Mouse (Mus musculus) thymus, postnatal 14 days (tissue): ENCODE results near the gene Csrp3.

ENCODE experiments used
- DNase-seq: peaks from one replicate; pipeline ENCODE4 v3.0.0; 2021

Gene Csrp3

DNA sequence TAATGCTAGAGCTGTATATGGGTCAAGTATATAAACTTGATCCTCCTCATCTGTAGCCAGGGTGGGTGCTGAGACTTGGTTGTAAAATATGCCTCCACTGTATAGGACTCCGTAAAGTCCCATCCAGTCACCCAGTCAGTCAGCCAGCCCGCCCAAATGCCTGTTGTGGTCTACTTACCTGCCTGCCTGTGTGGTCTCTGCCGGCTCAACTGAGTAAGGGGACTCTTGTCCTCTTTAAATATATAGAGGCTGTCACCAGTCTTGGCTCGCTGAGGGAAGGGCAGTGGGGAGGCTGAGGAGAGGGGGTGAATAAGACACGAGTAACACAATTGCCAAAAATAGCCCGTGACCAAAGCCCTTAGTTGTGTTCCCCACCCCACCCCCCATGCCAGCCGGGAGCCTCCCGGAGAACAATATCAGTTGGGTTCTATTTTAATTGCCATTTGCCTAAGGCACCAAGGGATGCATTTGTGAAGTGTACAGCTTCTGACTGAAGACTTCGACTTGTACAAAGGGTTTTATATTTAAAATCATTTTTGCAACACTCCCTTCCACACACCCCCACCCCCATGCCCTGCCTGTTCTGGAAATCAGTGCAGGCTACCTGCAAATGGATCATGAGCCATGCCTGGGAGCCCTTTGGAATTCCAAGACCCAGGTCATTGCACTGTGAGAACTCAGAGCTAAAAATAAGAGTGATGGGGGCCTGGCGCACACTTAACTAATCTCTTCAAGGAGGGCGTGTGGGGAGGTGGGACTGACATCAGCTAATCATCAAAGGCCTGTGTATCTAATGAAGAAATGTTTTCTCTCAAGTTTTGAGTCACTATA, at the start of gene Csrp3:
Gene Csrp3 (minus strand): TSS at position 214 of the 831 bp plus-strand sequence.
- DNase-seq = no peak

DNA sequence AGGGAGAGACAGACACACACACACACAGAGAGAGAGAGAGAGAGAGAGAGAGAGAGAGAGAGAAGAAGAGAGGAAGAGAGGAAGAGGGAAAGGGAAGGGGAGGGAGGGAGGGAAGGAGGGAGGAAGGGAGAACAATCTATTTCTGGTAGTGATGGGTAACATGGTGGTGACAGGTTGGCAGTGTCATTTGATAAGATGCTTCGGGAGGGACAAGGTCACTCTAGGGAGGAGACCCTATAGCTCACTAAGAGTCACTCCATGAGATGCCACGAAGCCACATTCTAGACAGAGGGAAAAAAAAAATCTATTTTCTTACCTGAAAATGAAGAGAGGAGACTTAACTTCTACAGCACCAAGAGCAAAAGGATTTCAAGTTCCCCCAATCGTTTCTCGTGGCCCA, 48.2 kb upstream of the Csrp3 start:
- DNase-seq = no peak

DNA sequence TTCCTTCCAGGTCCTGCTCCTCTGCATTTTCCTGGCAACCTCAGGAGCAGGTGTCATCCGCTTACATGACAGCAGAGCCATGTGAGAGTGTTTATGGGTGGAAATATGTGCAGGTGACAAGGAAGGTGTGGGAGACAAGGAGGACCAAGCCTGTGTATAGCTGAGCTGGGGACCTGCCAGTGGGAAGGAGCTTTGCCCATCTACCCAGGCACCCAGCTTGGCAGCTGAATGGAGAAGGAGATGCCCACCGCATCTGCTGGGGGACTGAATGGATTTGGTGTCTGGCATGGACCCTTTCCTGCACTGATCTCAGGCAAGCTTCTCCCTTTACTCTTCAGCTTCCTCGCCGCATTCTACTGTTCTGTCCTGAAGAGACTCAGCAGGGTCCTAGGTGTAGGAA, 47.6 kb upstream of the Csrp3 start:
- no peak for DNase-seq

DNA sequence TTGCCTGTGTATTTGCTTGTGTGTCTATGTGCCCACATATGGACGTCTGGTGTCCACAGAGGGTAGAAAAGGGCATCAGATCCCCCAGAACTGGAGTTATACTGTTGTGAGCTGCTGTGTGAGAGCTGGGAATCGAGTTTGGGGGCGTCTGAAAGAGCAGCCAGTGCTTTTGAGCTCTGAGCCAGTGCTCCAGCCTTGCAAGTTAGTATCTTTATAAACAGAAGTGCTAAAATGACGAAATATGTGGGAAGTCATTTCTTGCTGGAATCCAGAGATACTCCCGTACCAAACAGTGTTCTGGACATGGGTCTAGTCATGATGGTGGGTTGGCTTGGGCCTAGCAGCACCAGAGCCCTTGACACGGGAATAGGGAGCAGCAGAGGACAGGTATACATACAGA, 46.9 kb upstream of the Csrp3 start:
- DNase-seq = no peak

DNA sequence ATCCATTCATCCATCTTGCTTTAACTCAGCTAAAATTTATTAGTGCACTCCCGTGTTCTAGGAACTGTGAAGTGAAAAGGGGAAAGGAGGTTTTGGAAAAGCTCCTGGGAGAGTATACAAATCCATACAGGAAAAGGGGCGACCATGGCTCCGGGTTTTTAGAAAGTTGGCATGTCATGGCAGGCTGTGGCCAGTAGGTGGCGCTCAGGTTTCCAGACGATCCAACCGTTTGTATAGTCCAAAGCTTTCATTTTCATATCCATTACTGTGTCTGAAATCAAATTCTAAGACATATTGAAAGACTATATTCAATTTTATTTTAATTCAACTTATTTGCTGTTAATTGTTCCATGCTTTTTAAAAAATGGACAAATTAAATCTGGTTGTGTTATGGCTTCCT, 46.3 kb upstream of the Csrp3 start:
- peak; percentile 65 for DNase-seq

DNA sequence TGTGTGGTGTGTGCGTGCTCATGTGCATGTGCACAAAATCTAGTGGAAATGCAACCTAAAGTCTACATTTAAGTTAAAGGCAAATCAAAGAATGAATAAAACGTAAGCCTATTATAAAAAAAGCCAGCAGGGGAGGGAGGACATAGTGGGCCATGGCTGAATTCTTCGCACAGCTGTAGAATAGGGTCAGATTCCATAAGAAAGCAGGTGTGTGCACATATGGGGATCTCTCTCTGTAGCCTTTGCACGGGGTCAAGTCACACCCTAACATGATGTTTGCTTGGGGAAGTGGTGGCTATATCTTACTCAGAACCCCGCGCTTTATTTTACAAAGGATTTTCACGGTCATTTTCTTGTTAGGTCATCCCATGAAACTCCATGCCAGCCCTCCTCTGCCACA, 45.3 kb upstream of the Csrp3 start:
- DNase-seq = no peak

DNA sequence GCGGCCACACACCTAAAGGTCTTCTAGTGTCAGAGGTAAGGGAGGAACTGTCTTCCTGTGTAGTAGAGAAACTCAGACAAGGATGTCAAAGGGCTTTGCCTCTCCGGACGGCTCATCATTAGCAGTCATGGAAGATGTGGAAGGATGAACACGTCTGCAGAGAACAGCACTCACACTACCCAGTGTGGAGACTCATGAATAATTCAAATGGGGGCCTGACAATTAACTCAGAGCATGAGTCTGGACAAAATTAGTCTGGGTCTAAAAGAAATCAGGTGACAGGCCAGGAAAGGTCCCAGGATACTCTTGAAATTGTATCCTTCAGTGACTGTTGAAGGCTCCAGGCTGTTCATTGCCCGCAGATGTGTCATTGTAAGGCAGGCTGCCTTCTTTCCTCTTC, 43.2 kb upstream of the Csrp3 start:
- DNase-seq = no peak

DNA sequence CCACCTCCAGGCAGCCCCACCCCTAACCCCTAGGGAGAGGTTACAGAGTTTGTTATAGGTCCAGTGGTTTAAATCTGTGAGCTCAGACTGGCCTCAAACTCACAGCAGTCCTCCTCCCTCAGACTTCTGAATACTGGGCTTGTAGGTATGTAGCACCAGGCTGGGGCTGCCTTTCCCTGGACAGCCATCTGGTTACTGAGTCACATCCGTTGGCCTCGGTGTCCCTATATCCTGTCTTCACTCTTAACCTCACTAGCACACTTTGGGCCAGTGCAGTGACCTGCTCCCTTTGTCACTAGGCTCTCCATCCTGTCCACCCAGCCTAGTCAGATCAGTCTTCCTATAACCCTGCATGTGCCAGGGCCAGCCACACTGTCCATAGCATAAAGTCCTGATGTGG, 40.9 kb upstream of the Csrp3 start:
- no peak for DNase-seq

DNA sequence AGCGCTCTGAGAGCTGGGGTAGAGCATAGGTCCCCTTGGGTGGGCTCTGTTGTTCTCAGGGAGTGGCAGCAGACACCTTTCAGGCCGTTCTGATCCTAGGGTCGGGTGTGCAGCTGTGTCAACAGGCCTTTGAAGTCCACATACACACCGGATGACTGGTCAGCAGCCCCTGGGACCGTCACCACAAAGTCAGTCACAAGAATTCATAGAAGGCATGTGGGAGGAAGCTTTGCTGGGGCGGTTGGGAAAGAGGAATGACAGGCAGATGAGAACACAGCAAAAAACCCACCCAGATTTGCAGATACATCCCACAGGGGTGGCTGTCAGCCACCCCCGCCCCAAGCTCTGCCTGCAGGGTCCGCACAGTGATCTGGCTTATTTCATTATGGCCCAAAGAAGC, 40.1 kb upstream of the Csrp3 start:
- DNase-seq = no peak

DNA sequence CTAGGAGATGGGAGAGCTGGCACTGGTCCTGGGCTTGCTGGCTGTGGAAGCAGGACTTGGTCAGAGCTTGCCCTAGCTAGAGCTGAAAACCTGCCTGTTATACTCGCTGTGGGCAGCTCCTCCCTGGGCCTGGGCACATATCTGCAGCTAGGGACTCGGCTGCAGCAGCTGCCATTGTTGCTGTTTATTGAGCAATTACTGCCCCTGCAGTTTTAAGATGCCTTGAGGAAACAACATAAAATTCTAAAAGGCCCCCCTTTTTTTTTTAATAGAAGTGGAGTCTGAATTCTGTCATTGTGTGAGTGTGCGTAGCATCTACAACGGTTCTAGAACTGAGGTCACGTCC, 36.4 kb upstream of the Csrp3 start:
- no peak for DNase-seq

DNA sequence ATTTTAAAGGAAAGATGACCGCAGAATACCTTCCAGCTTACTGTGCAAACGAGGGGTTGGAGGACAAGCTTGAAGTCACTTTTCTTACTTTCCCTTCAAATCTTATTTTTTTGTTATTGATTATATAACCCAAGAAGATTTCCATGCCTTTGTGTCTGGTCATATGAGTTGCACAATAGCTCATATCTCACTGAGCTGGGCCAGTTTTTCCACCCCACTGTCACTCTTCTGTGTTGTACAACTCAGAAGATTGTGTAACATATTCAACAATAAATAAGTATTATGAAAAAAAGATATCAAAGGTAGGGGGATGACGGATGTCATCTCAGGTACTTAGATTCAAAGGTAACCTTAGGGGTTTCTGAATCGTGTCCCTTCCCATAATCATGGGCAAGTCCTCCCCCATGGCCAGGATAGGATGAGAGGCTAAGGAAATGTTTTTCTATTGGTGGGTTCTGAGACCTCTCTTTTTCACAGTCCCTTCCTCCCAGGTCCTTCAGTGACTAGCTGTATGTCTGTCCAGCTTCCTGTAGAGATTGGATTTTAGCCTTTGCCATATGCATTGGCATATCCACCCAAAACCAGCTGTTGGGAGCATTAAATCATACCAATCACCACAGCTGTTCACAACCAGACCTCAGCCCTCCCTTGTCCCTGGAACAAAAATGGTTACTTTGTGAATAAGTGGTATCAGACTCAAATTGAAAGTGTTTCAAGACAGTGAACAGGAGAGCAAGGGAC, 35.9 kb upstream of the Csrp3 start:
- DNase-seq = no peak

DNA sequence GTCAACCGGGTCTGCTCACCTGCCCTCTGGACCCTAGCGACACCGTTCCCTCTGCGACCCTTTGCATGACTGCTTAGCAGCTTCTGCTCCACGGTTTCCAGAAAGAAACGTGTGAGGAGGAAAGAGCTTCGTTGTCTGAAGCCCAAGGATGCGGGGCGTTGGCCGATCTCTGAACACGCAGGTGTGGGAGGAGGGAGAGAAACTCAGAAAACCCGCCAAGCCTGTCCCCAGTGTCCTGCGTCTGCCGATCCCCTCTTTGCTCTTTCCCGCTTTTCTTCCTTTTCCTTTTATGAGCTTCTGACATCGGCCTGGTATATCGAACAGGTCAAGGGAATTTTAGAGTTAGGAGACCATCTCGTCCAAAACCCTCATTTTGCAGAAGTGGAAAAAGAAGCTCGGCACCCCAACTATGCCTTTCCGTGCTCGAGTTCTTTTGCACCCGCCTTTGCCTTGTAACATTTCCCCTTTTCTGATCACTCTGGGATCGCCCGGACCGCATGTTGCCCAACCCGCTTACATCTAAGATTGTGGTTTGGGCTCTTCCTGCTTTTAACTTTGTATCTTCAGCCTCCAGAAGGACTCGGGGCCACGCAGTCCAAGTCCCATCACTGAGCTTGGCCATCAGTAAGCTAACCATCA, 34.3 kb upstream of the Csrp3 start:
- peak; percentile 47 for DNase-seq

DNA sequence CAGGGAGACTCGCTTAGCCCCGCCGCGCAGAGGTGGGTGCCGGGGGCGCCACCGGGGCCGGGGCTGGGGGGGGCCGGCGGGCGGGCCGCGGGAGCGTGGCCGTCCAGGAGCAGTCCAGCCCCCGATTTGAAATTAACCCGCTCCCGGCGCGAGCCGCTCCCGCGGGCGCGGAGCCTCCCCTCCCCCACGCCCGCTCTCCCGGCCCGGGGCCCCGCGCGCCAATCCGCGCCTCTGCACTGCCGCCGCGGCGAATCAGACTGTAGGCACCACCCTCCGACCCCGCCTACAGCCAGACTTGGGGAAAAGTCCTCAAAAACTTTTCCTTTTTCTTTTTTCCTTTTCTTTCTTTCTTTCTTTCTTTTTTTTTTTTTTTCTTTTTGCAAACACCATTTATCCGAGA, 33.7 kb upstream of the Csrp3 start, which contains the start of gene E2f8:
Gene E2f8 (minus strand): TSS at position 111 of the 400 bp plus-strand sequence.
- peak; percentile 85 for DNase-seq

DNA sequence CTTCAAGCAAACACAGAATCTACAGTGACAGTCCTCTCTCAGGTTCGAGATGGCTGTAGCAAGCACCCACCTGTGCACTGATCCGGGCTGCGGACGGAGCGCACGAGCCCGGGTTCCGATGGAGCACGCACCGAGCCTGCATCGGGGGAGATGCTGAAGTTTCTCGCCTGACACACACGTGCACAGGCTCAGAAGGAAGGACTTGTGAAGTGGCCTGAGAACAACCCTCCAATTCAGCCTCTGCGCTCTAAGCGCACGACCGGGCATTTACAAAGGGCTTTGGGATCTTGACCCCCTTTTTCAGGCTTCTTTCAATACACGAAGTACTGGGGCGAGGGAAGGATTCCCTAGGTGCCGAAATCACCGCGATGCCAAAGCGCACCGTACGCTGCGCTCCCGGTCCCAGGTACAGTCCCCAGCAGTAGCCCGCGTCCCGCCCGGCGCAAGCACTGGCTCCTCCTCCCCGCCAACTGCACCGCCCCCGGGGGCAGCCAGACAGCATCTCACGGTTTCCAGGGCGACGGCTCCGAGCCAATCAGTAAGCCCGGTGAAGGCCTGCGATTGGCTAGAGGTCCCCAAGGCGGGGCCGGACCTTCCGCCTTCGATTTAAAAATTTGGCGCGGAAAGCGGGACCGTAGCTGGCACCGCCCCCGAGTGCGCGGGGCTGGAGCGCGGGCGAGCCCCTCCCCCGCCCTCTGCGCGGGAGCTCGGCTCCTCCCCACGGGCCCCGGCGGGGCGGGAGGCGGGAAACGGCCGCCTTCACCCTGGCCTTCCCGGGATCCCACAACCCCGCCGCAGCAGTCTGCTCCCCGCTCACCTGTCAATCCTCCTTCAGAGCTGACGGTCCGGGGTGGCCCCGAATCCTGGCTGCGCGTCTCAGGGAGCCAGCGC, 33.0 kb upstream of the Csrp3 start:
- peak; percentile 98 for DNase-seq

DNA sequence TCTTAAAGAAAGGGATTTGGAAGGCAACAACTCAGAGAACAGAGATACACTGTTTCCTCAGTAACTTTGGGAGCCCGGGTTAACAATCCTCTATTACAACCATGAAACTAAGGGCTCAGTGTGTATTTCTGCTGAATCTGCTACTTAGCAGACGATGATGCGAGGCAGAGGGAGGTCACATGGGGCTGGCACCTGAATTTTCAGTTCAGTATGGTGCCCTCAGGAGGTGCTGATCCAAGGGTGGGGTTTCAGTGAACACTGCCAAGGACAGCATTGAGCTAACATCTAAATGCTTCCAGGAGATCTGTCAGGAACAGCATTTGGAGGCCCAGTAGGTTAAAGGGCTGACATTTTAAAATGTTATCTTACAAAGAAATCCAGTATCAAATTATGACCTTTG, 31.7 kb upstream of the Csrp3 start:
- no peak for DNase-seq

DNA sequence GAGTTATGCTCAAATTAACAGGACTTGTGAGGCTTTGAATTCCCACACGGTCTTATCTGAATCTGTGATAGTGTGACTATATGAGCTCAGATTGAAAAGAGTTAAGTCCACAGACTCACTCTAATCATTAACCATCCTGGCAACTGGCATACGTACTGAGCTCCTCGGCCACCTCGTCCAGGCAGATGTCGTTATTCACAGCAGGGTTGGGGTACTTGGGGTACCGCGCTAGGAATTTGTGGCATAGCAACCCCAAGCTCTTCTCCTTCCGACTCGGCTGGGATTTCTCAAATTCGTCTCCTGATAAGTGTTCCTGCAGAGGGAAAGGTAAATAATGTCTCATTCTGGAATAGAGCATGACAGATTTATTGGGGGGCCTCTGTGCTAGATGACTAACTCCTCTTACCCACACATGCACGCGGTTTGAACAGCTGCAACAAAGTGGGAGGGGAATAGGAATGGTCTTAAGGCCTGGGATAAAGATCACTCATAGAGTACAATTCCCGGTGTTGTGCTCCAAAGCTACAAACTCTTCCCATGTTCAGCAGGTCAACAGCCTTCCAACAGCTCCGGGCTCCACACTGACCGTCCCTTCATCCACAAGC, 30.1 kb upstream of the Csrp3 start:
- no peak for DNase-seq

DNA sequence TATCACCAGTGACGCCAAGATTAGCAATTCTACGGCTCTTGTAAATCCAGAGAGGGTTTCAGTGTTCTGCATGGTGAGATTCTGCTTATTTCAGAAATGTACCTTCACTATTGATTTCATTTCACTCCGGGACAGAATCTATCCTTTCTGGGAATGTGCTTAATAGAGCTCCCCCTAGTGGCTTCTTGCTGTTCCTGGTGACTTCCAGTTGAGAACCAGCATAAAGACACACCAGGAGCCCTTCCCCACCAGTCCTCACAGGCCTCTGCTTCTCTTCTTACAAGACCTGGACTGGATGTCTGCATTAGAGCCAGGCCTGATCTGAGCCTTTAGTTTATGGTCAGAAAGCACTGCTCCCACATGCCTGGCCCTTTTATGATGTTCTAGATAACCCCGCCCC, 28.7 kb upstream of the Csrp3 start:
- peak; percentile 55 for DNase-seq

DNA sequence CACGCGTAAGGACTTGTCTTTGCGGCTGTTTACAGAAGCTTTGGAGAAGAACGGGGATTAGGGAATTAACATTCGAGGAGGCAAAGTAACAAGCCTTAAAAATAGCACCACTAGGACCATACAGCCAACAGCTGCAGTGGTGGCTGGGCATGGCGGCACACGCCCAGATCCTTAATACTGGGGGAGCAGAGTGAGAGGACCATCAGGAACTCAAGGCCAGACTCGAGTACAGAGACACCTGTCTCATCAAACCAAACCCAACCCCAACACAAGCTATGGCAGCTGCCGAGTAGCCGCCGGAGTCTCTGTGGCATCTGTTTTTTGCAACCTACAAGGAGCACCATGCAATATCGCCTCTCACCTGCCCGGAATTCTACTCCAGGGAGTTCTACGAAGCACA, 27.3 kb upstream of the Csrp3 start:
- DNase-seq = no peak

DNA sequence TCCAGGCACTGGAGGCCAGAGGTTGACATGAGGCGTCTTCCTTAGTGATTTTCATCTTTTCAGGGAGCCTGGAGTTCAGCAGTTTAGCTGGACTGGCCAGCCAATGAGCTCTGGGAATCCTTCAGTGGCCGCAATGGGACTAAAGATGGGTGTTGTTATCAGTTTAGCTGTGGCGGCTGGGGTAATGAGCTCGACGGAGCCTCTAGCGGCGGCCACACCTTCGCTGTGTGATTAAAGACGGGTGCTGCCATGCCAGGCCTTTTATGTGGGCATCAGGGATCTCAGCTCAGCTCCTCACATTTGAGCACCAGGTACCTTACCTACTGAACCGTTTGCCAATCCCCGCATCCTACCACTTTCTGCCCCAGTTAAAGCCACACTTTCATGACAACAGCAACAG, 23.5 kb upstream of the Csrp3 start:
- no peak for DNase-seq

DNA sequence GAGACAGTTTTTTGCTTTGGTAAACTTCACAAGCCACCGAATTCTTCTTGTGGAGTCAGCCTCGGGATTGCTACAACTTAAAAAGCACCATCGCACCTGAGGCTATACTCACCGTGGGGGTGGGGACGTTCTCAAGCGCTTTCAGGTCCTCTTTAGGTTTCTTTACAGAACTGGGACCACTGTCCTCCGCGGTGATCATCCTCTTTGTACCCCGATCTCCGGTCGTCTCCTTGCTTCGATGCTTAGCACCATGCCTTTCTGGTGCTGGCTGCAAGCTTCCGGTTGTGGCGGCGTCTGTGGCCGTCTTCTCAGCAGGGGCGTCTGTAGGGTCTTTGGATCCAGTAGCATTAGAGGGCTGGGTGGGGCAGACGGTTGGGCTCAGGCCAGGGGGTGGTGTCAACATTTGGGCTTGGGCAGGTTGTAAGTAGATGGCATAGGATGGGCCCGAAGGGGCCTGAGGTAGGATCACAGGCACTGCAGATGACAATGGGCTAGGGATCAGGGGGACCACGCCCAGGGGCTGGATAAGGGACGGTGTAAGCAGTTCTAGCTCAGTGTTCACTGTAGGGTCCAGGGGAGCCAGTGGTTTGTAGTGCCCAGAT, 22.8 kb upstream of the Csrp3 start:
- DNase-seq = no peak

DNA sequence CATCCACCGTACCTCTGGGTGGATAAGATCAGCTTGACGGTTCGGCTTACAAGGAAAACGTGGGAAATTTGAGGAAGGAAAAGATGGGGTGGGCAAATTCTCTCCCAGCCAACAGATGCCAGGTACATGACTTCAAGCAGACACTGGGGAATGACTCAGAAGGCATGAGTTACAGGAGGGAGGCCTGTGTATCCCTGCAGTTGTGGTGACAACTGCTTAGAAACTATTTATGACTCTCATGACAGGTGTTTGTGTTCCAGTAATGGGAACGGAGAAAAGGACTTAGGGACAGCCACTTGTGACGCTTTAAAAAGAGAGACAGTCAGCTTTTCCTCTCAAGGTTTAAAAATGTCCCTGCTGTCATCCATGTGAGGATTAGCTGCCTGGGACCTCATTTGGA, 22.3 kb upstream of the Csrp3 start:
- no peak for DNase-seq

DNA sequence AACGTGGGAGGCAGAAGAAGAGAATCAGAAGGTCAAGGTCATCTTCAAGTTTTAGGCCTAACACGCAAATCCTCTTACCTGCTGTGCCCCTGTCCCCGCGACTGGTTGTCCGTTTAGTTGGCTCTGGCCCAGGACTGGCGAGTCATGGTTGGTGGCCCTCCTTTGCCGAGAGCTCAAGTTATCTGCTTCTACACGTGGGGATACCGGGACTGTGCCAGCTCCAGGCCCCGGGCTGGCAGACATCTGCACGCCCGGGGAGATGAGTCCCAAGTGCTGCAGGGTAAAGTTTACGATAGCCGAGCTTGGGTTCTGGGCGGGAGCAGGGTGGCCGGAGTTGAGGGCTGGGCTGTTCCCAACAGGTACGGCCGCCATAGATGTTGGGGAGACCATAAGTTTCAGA, 19.7 kb upstream of the Csrp3 start:
- DNase-seq = no peak
